ENCODE assay signal across 19 mouse cellular contexts in genomic region chr3:109169121-109169520, GRCm38 (mm10).
"Had no signal": no experiment of that assay in that cellular context is flagged by ENCODE, and none has a peak within 500 bp of the region (broad histone marks: within the 10 kb centered on the region; RNA-seq: fewer than 3 reads in every experiment).

No protein-coding gene starts in this region.

- H3K27ac ChIP-seq: kidney, postnatal 0 days; layer of hippocampus, adult 2 months; limb, embryonic 10.5 days; limb, embryonic 13.5 days; liver, embryonic 12.5 days; liver, embryonic 15.5 days; neural tube, embryonic 13.5 days; stomach, postnatal 0 days had no signal

- H3K4me3 ChIP-seq: layer of hippocampus, adult 2 months; limb, embryonic 10.5 days; limb, embryonic 13.5 days; liver, embryonic 12.5 days; liver, embryonic 15.5 days; myocyte; neural tube, embryonic 13.5 days had no signal

- H3K27me3 ChIP-seq: limb, embryonic 13.5 days; liver, embryonic 12.5 days; liver, embryonic 15.5 days; neural tube, embryonic 13.5 days had no signal

- H3K9me3 ChIP-seq: limb, embryonic 10.5 days; limb, embryonic 13.5 days; liver, embryonic 12.5 days; liver, embryonic 15.5 days; neural tube, embryonic 13.5 days had no signal

- ATAC-seq: liver, embryonic 12.5 days had no signal

- DNase-seq: kidney, adult 18-20 months; kidney, adult 9 months; kidney, postnatal 25 days; layer of hippocampus, adult 9-11 months; liver; lung, adult 18-20 months; lung, postnatal 14 days; lung, postnatal 4 days; thymus, postnatal 36 days had no signal

- H3K9ac ChIP-seq: limb, embryonic 13.5 days; liver, embryonic 12.5 days; liver, embryonic 15.5 days; neural tube, embryonic 13.5 days had no signal

- H3K4me2 ChIP-seq: limb, embryonic 13.5 days; liver, embryonic 12.5 days; liver, embryonic 15.5 days; midbrain, embryonic 11.5 days; neural tube, embryonic 13.5 days had no signal

- H3K4me1 ChIP-seq: limb, embryonic 13.5 days; liver, embryonic 12.5 days; liver, embryonic 15.5 days; neural tube, embryonic 13.5 days had no signal

- H3K36me3 ChIP-seq: liver, embryonic 12.5 days; liver, embryonic 15.5 days had no signal
